Comparison of ENCODE assay signal across 21 mouse cellular contexts in the genomic region with DNA sequence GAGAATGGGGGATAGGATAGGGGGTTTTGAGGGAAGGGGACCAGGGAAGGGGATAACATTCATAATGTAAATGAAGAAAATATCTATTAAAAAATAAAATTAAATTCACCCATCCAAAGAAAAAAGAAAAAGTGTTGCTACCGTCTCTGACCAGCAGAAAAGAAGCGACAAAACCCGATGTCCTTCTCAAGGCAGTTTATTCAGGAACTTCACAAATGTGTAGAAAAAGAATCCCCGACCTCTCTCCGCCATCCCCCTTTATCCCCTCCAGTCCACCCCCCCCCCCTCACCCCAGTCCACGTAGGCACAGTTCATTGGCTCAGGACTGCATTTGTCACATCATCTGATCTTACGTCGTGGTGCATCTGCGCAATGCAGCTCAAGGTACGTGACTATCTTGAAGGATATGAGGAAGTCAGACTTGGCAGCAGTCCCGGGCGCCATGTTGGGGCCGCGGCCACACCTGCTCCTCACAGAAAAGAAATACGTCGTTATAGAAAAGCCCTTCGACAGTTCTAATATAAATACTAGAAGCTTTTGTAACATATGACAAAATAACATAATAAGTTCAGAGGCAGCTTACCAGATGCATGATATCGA.
DNase-seq lines count a peak whose midpoint lies in the region; TF ChIP-seq lines count a peak whose summit lies in the region.
"Had no signal": no experiment of that assay in that cellular context is flagged by ENCODE, and none has a peak within 500 bp of the region (broad histone marks: within the 10 kb centered on the region; RNA-seq: fewer than 3 reads in every experiment).

No protein-coding gene starts in this region.

- H3K36me3 ChIP-seq in testis, adult 2 months (ENCODE audit: control insufficient read depth, insufficient read depth, low read length), result no peaks in the 10 kb centered on the region
- H3K36me3 ChIP-seq: embryonic facial prominence, embryonic 10.5 days; embryonic facial prominence, embryonic 12.5 days; forebrain, embryonic 15.5 days; G1E had no signal

- H3K27ac ChIP-seq in testis, adult 2 months (ENCODE audit: control insufficient read depth, insufficient read depth, low read depth, low read length), result no peak overlapping the region
- H3K27ac ChIP-seq: embryonic facial prominence, embryonic 10.5 days; embryonic facial prominence, embryonic 12.5 days; forebrain, embryonic 13.5 days; forebrain, embryonic 15.5 days had no signal

- TF ChIP-seq CTCF in testis, adult 2 months (IDR thresholded peaks at IDR 0.05; ENCODE audit: control insufficient read depth, insufficient read depth, insufficient replicate concordance, low read depth, low read length), result no peak

- H3K4me1 ChIP-seq in testis, adult 2 months (ENCODE audit: control insufficient read depth, insufficient read depth, low read length), result peaks cover 6% of the 10 kb centered on the region; the same call in 1 of the 2 replicates

- peak; percentile 63; the same call in 1 of the 2 replicates for TF ChIP-seq POLR2A in testis, adult 2 months (IDR thresholded peaks at IDR 0.05; ENCODE audit: control insufficient read depth, low read depth, low read length)

- H3K4me3 ChIP-seq in testis, adult 2 months (ENCODE audit: control insufficient read depth, low read depth, low read length), result peak overlapping the region; percentile 31
- H3K4me3 ChIP-seq: embryonic facial prominence, embryonic 10.5 days; embryonic facial prominence, embryonic 12.5 days; forebrain, embryonic 13.5 days; forebrain, embryonic 15.5 days had no signal

- DNase-seq in testis, postnatal 10 days (ENCODE audit: low spot score), result no peak
- peak; percentile 5 for DNase-seq in R1 (ENCODE audit: low read depth, low spot score)
- peak; percentile 51 for DNase-seq in testis, postnatal 14 days (ENCODE audit: low spot score)
- no peak for DNase-seq in right cerebral cortex, postnatal 36 days (ENCODE audit: low spot score in 2 of 2)
- DNase-seq in layer of hippocampus, adult 8-10 months (ENCODE audit: low spot score in 2 of 2), result no peak
- DNase-seq: adrenal gland, adult 2 months; adrenal gland, postnatal 10 days; adrenal gland, postnatal 25 days; B cell, adult 2 months; cerebellum, adult 11-12 months; cerebellum, adult 2 months; cerebellum, adult 9-10 months; cerebellum, postnatal 25 days; forebrain, postnatal 0 days had no signal

- H3K27me3 ChIP-seq in testis, adult 2 months (ENCODE audit: control insufficient read depth, insufficient read depth, low read length), result no peaks in the 10 kb centered on the region
- H3K27me3 ChIP-seq: CH12.LX; forebrain, embryonic 13.5 days; forebrain, embryonic 15.5 days had no signal

Comparison
In these comparisons a context has a peak if more than half of its experiments do, and no peak if none do; other contexts are left out.
1. DNase-seq: peak in R1 (single experiment) and testis, postnatal 14 days (single experiment); none in testis, postnatal 10 days (single experiment), right cerebral cortex, postnatal 36 days (0 of 2) and layer of hippocampus, adult 8-10 months (0 of 2).